Mouse (Mus musculus) forebrain, postnatal 0 days (tissue): ENCODE results near the gene Lhfpl2. TPM values are rescaled to one million over a fixed set of nuclear protein-coding genes. Genes with fewer than 3 reads are reported as not detected.

Source experiments
- ATAC-seq: fragments of 200-750 bp; cut with Nextera tagmentation; 2 replicates; pipeline ENCODE4 v1.8.0; 2017; ENCODE audit warnings: mild to moderate bottlenecking, moderate library complexity
- DNase-seq: peaks from one replicate; pipeline ENCODE4 v3.0.0-alpha.2; 2015
- H3K27ac ChIP-seq: fragments of 300-500 bp; sonication (generic); 2 replicates; pipeline ENCODE4 v1.5.1; 2014; ENCODE audit warnings: low read depth, mild to moderate bottlenecking, antibody characterized with exemption, low read length, moderate library complexity, mixed read lengths
- H3K27me3 ChIP-seq: fragments of 300-500 bp; sonication (generic); 2 replicates; pipeline ENCODE4 v1.6.1; 2014; ENCODE audit warnings: mild to moderate bottlenecking, low read length, mixed read lengths; ENCODE audit not compliant: insufficient read depth
- H3K36me3 ChIP-seq: fragments of 300-500 bp; sonication (generic); 2 replicates; pipeline ENCODE4 v1.6.1; 2014; ENCODE audit warnings: mild to moderate bottlenecking, moderate library complexity; ENCODE audit not compliant: insufficient read depth
- H3K4me1 ChIP-seq: fragments of 300-500 bp; sonication (generic); 2 replicates; pipeline ENCODE4 v1.6.1; 2014; ENCODE audit warnings: antibody characterized with exemption; ENCODE audit not compliant: insufficient read depth
- H3K4me2 ChIP-seq: fragments of 300-500 bp; sonication (generic); 2 replicates; pipeline ENCODE4 v1.6.1; 2014; ENCODE audit warnings: low read depth, mild to moderate bottlenecking, moderate library complexity
- H3K4me3 ChIP-seq: fragments of 300-500 bp; sonication (generic); 2 replicates; pipeline ENCODE4 v1.5.1; 2014; ENCODE audit warnings: low read depth, low read length, mixed read lengths
- H3K9ac ChIP-seq: fragments of 300-500 bp; sonication (generic); 2 replicates; pipeline ENCODE4 v1.6.1; 2014; ENCODE audit warnings: mild to moderate bottlenecking
- H3K9me3 ChIP-seq: fragments of 300-500 bp; sonication (generic); 2 replicates; pipeline ENCODE4 v1.6.1; 2016; ENCODE audit warnings: low read length
- CTCF ChIP-seq: sonication (generic); IDR thresholded peaks from 2 replicates; pipeline ENCODE4 v1.5.1; 2016; ENCODE audit warnings: antibody characterized with exemption, control low read depth, low read depth
- WGBS: fragments of 180-500 bp; shearing (Covaris S2); extraction: QIAGEN DNeasy Blood & Tissue Kit; methylation state at CpG from one replicate; pipeline ENCODE4 v1.1.7; 2014; 5-methylcytosine and 5-hydroxymethylcytosine counted together
- polyA plus RNA-seq: library from polyadenylated mRNA; unstranded; fragments of >200 nt; fragmentation: Nextera tagmentation; extraction: Ambion mirVana; gene quantifications from 2 replicates; pipeline ENCODE4 v1.2.1, GENCODE M21; 2015
- total RNA-seq: library from RNA; depleted of rRNA; stranded (reverse); fragments of >200 nt; gene quantifications from 2 replicates; pipeline ENCODE4 v1.2.3, GENCODE M21; 2014

Gene Lhfpl2
- total and polyA plus RNA-seq, 2 experiments from 2014 or later: 13.3 to 23.6 TPM

DNA sequence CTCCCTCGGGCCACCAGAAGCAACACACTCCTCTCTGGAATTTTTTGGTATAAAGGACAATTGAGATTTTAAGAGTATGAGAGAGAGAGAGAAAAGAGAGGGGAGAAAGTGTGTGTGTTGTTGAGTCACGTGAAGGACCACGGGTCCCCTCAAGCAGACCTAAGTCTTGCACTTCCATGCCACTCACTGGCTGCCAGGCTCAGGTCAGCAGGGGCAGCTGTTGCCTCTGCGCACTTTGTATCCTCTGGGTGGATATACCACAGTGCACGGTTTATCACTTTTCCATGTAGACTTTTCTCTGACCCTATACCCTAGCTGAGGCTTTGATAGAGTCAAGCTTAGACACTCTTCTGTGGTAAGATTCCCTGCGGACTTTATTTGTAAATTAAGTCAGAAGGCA lies 128.0 kb downstream of the Lhfpl2 start:
- ATAC-seq: no peak
- no peak overlapping the region for H3K9ac ChIP-seq

DNA sequence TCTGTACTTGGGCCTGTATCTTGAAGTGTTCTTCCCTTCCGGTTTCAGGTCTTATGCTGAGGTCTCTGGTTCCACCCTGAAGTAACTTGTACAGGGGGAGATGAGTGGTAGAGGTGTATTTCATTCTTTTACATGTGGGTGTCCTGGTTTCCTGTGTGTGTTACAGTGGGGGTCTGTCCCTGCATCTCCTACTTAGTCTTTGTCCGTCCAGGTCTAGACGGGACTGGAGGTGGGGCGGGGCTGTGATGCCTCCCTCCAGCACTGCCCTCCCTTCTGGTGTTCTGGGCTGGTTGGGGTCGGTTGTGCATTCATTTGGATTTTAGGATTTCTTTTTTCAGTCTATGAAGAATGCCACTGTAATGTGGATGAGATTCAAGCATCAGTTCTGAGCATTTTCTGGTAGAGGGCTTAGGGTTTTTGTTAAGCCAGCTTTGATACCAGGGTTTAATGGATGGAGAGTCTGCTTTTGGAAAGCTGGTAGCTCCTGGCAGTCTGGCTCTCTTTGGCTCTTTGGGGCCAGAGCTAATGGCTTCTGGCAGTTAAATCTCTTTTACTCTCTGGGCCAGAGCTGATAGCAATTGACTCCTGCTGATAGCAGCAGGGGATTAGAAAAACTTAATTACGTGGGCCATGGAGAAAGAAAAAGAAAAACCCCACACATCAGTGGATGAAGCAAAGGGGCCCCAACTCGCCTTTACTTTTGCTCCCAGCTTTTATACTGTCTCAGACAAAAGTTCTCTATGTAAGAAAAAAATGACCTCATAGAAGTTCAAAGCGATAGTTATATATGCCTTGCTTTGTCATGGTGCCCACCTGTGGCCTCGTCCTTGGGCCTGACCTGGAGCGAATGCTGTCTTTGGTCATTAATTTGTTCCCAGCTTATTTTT lies 130.8 kb downstream of the Lhfpl2 start:
- Histone ChIP-seq H3K4me2 (no peak overlapping the region), H3K36me3 (no peaks in the 10 kb centered on the region), H3K4me3 (no peak overlapping the region), H3K4me1 (peaks cover 4% of the 10 kb centered on the region; the same call in 1 of the 2 replicates), H3K9me3 (no peaks in the 10 kb centered on the region), H3K27ac (no peak overlapping the region), H3K9ac (no peak overlapping the region), H3K27me3 (no peaks in the 10 kb centered on the region)
- ATAC-seq (0 out of 2 replicates have a peak, but pooled peaks have one; percentile 16), DNase-seq (no peak)
- no peak for TF ChIP-seq CTCF
- 20% methylated on average over 10 of the region's 10 CpGs for WGBS

More for the DNA sequence above, 128.0 kb downstream of the Lhfpl2 start:
- Histone ChIP-seq H3K36me3 (no peaks in the 10 kb centered on the region), H3K4me1 (peaks cover 4% of the 10 kb centered on the region; the same call in 1 of the 2 replicates), H3K4me2 (no peak overlapping the region), H3K4me3 (no peak overlapping the region), H3K9me3 (no peaks in the 10 kb centered on the region), H3K27me3 (no peaks in the 10 kb centered on the region), H3K27ac (no peak overlapping the region)
- 88% methylated on average over 5 of the region's 6 CpGs for WGBS
- no peak for TF ChIP-seq CTCF
- DNase-seq: no peak

- Histone ChIP-seq H3K4me1 (peaks cover 4% of the 10 kb centered on the region; the same call in 1 of the 2 replicates), H3K27me3 (no peaks in the 10 kb centered on the region), H3K9me3 (no peaks in the 10 kb centered on the region), H3K27ac (no peak overlapping the region), H3K4me2 (no peak overlapping the region), H3K36me3 (no peaks in the 10 kb centered on the region), H3K9ac (no peak overlapping the region), H3K4me3 (no peak overlapping the region)
- ATAC-seq: no peak
- no peak for DNase-seq
- no peak for TF ChIP-seq CTCF
- WGBS: 97% methylated on average over 1 of the region's 1 CpGs
These were observed 132.8 kb downstream of the Lhfpl2 start for GRCm38 (mm10) chr13:94190386-94190785.

DNA sequence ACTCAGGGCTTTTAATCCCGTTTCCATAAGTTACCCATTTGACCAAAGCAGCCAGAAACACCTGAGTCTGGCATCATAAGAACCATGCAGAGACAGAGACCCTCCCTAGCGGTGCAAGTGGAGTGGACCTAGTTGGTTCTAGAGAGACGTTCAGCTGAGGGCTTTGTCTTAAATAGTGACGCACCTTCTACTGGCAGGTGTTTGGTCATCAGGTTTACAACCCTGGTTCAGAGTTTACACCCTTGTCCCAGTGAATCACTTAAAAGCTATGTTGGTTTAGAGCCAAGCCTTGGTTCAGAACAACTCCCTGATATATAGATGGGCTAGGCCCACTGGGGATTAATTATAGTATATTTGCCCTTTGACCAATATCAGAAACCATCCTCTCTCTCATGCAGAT lies 135.6 kb downstream of the Lhfpl2 start:
- ATAC-seq (no peak), DNase-seq (no peak)

GRCm38 (mm10) chr13:94198616-94199015 lies 141.0 kb downstream of the Lhfpl2 start:
- 91% methylated on average over 6 of the region's 6 CpGs for WGBS
- no peaks in the 10 kb centered on the region for H3K4me1 ChIP-seq
- no peak for DNase-seq
- no peak overlapping the region for H3K9ac ChIP-seq
- no peaks in the 10 kb centered on the region for H3K27me3 ChIP-seq
- no peak overlapping the region for H3K4me3 ChIP-seq
- no peak overlapping the region for H3K27ac ChIP-seq
- H3K36me3 ChIP-seq: 0 out of 2 replicates have a peak, but pooled peaks cover 5% of the 10 kb centered on the region
- ATAC-seq: no peak
- no peak overlapping the region for H3K4me2 ChIP-seq
- no peak for TF ChIP-seq CTCF
- no peaks in the 10 kb centered on the region for H3K9me3 ChIP-seq

More for the DNA sequence above, 135.6 kb downstream of the Lhfpl2 start:
- H3K4me1 ChIP-seq: no peaks in the 10 kb centered on the region
- no peak overlapping the region for H3K4me3 ChIP-seq
- H3K9ac ChIP-seq: no peak overlapping the region
- no peaks in the 10 kb centered on the region for H3K27me3 ChIP-seq
- WGBS: 89% methylated on average over 4 of the region's 4 CpGs
- H3K27ac ChIP-seq: no peak overlapping the region
- H3K36me3 ChIP-seq: 0 out of 2 replicates have a peak, but pooled peaks cover 5% of the 10 kb centered on the region
- no peaks in the 10 kb centered on the region for H3K9me3 ChIP-seq
- H3K4me2 ChIP-seq: no peak overlapping the region
- TF ChIP-seq CTCF: no peak

- H3K4me3 ChIP-seq: no peak overlapping the region
- no peaks in the 10 kb centered on the region for H3K4me1 ChIP-seq
- no peak for TF ChIP-seq CTCF
- H3K27ac ChIP-seq: no peak overlapping the region
- ATAC-seq (no peak), DNase-seq (no peak)
- no peaks in the 10 kb centered on the region for H3K9me3 ChIP-seq
- no peak overlapping the region for H3K4me2 ChIP-seq
- H3K36me3 ChIP-seq: peaks cover 11% of the 10 kb centered on the region; the same call in 1 of the 2 replicates
- no peaks in the 10 kb centered on the region for H3K27me3 ChIP-seq
- WGBS: 71% methylated on average over 8 of the region's 8 CpGs
- no peak overlapping the region for H3K9ac ChIP-seq
These were observed 142.2 kb downstream of the Lhfpl2 start for GRCm38 (mm10) chr13:94199829-94200228.

DNA sequence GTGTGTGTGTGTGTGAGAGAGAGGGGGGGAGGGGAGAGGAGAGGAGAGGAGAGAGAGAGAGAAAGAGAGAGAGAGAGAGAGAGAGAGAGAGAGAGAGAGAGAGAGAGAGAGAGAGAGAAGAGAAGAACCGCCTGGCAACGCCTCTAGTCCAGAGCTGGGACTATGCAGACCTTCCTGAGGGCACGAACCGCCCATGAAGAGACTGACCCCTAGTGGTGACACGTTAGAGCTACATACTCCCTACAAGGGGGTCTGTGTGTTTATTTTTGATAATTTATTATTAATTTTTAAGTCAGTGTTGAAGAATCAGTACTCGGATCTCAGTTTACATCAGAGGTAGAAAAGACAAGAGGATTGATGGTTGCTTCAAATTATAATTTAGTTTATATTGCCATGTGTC lies 147.6 kb downstream of the Lhfpl2 start:
- no peaks in the 10 kb centered on the region for H3K27me3 ChIP-seq
- H3K36me3 ChIP-seq: peaks cover 12% of the 10 kb centered on the region
- ATAC-seq (peak; percentile 84), DNase-seq (peak; percentile 54)
- H3K4me3 ChIP-seq: no peak overlapping the region
- TF ChIP-seq CTCF: peak; percentile 81
- H3K4me1 ChIP-seq: no peaks in the 10 kb centered on the region
- no peaks in the 10 kb centered on the region for H3K9me3 ChIP-seq
- no peak overlapping the region for H3K9ac ChIP-seq
- H3K27ac ChIP-seq: no peak overlapping the region
- no peak overlapping the region for H3K4me2 ChIP-seq
- 10% methylated on average over 6 of the region's 6 CpGs for WGBS
